Mouse (Mus musculus): ENCODE measurements around the gene Wdr66. TPM values are rescaled to one million over a fixed set of nuclear protein-coding genes. Genes with fewer than 3 reads are reported as not detected.

Gene Wdr66
- polyA plus RNA-seq, 1 experiment from 2014 or later, result 2.5 TPM

GRCm38 (mm10) chr5:123277342-123277701 is 25.4 kb downstream of the Wdr66 start:
- no peak overlapping the region for H3K4me3 ChIP-seq (ENCODE audit: low read depth, low read length)
- no peak overlapping the region for H3K9ac ChIP-seq (ENCODE audit: low read depth, low read length)
- no peaks in the 10 kb centered on the region for H3K27me3 ChIP-seq (replicated peaks; ENCODE audit: control insufficient read depth, insufficient read depth, low read length)
- H3K9me3 ChIP-seq (ENCODE audit: control insufficient read depth, low read length), result no peaks in the 10 kb centered on the region
- H3K4me2 ChIP-seq (ENCODE audit: low read depth, low read length), result no peak overlapping the region
- DNase-seq (ENCODE audit: low spot score), result peak; percentile 65
- 46% methylated on average over 7 of the region's 7 CpGs for WGBS
- H3K4me1 ChIP-seq (ENCODE audit: control insufficient read depth, insufficient read depth, low read length), result peaks cover 11% of the 10 kb centered on the region; the same call in 1 of the 2 replicates
- H3K27ac ChIP-seq (replicated peaks; ENCODE audit: low read depth, low read length), result no peak overlapping the region; the same call in 1 of the 2 replicates
- no peak for ATAC-seq (ENCODE audit: low read depth)
- H3K36me3 ChIP-seq (ENCODE audit: control insufficient read depth, insufficient read depth, low read length), result no peaks in the 10 kb centered on the region

- H3K4me2 ChIP-seq (ENCODE audit: low read depth, low read length), result no peak overlapping the region
- no peaks in the 10 kb centered on the region for H3K9me3 ChIP-seq (ENCODE audit: control insufficient read depth, low read length)
- ATAC-seq (ENCODE audit: low read depth) (no peak), DNase-seq (ENCODE audit: low spot score) (no peak)
- H3K27ac ChIP-seq (replicated peaks; ENCODE audit: low read depth, low read length), result no peak overlapping the region; the same call in 1 of the 2 replicates
- H3K9ac ChIP-seq (ENCODE audit: low read depth, low read length), result no peak overlapping the region
- H3K4me1 ChIP-seq (ENCODE audit: control insufficient read depth, insufficient read depth, low read length), result peaks cover 11% of the 10 kb centered on the region; the same call in 1 of the 2 replicates
- H3K27me3 ChIP-seq (replicated peaks; ENCODE audit: control insufficient read depth, insufficient read depth, low read length), result no peaks in the 10 kb centered on the region
- no peaks in the 10 kb centered on the region for H3K36me3 ChIP-seq (ENCODE audit: control insufficient read depth, insufficient read depth, low read length)
- 79% methylated on average over 4 of the region's 4 CpGs for WGBS
- no peak overlapping the region for H3K4me3 ChIP-seq (ENCODE audit: low read depth, low read length)
These were observed 25.8 kb downstream of the Wdr66 start for GRCm38 (mm10) chr5:123277704-123278103.

DNA sequence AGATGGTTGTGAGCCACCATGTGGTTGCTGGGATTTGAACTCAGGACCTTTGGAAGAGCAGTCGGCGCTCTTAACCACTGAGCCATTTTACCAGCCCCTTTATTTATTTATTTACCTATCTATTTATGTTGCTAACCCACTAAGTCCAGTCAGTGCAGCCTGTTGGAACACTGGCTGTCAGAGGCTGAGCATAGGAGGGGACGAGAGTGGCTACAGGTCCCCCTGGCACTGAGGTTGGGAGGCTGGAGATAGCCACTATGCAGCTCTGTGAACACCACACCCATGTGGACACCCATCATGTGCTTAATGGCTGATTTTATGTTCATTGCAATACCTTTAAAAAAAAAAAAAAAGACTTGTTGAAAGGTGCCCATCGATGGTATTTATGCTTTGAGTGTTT is 27.3 kb downstream of the Wdr66 start:
- Histone ChIP-seq H3K9me3 (ENCODE audit: control insufficient read depth, low read length) (no peaks in the 10 kb centered on the region), H3K27ac (replicated peaks; ENCODE audit: low read depth, low read length) (no peak overlapping the region), H3K9ac (ENCODE audit: low read depth, low read length) (no peak overlapping the region), H3K4me1 (ENCODE audit: control insufficient read depth, insufficient read depth, low read length) (peaks cover 11% of the 10 kb centered on the region; the same call in 1 of the 2 replicates), H3K27me3 (replicated peaks; ENCODE audit: control insufficient read depth, insufficient read depth, low read length) (no peaks in the 10 kb centered on the region), H3K36me3 (ENCODE audit: control insufficient read depth, insufficient read depth, low read length) (no peaks in the 10 kb centered on the region), H3K4me3 (ENCODE audit: low read depth, low read length) (no peak overlapping the region), H3K4me2 (ENCODE audit: low read depth, low read length) (0 out of 2 replicates have a peak overlapping the region, but pooled peaks have one; percentile 28)
- WGBS, result 80% methylated on average over 4 of the region's 4 CpGs
- DNase-seq (ENCODE audit: low spot score) (no peak), ATAC-seq (ENCODE audit: low read depth) (no peak)

DNA sequence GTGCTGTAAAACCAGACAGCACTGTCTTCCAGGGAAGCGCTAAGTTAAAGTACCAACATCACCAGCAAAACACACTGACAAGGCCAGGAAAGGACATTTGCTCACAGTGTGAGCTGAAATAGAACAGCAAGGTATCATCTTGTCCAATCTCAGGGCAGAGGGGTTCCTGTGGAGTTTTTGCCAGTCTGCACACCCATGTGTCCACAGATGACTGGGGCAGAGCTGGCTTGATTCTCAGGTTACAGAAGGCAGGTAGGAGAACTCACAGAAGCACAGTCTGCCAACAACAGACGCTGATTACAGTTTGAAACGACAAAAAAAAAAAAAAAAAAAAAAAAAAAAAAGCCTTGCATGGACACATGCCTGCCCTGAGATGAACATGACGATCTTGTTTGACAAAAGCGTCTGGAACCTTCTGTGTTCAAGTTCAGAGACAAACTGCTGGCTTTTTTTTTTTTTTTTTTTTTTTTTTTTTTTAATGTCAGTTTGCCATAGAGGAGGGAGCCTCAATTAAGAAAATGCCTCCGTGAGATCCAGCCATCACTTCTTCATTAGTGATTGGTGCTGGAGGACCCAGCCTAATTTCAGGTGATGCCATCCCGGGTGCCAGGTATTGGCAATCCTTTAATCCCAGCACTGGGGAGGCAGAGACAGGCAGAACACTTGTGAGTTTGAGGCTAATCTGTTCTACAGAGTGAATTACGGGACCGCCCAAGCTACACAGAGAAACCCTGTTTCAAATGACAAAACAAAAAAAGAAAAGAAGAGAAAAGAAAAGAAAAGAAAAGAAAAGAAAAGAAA is 29.6 kb downstream of the Wdr66 start:
- Histone ChIP-seq H3K27me3 (replicated peaks; ENCODE audit: control insufficient read depth, insufficient read depth, low read length) (no peaks in the 10 kb centered on the region), H3K9ac (ENCODE audit: low read depth, low read length) (no peak overlapping the region), H3K27ac (replicated peaks; ENCODE audit: low read depth, low read length) (no peak overlapping the region), H3K9me3 (ENCODE audit: control insufficient read depth, low read length) (no peaks in the 10 kb centered on the region), H3K4me1 (ENCODE audit: control insufficient read depth, insufficient read depth, low read length) (peaks cover 5% of the 10 kb centered on the region; the same call in 1 of the 2 replicates), H3K36me3 (ENCODE audit: control insufficient read depth, insufficient read depth, low read length) (no peaks in the 10 kb centered on the region), H3K4me3 (ENCODE audit: low read depth, low read length) (no peak overlapping the region), H3K4me2 (ENCODE audit: low read depth, low read length) (no peak overlapping the region)
- no peak for DNase-seq (ENCODE audit: low spot score)
- WGBS, result 70% methylated on average over 9 of the region's 9 CpGs
- ATAC-seq (ENCODE audit: low read depth), result no peak

- WGBS, result 40% methylated on average over 8 of the region's 8 CpGs
- DNase-seq (ENCODE audit: low spot score), result peak; percentile 9
- H3K27me3 ChIP-seq (replicated peaks; ENCODE audit: control insufficient read depth, insufficient read depth, low read length), result no peaks in the 10 kb centered on the region
- no peak overlapping the region for H3K9ac ChIP-seq (ENCODE audit: low read depth, low read length)
- H3K4me3 ChIP-seq (ENCODE audit: low read depth, low read length), result no peak overlapping the region
- no peaks in the 10 kb centered on the region for H3K36me3 ChIP-seq (ENCODE audit: control insufficient read depth, insufficient read depth, low read length)
- H3K4me1 ChIP-seq (ENCODE audit: control insufficient read depth, insufficient read depth, low read length), result no peaks in the 10 kb centered on the region
- H3K27ac ChIP-seq (replicated peaks; ENCODE audit: low read depth, low read length), result no peak overlapping the region
- ATAC-seq (ENCODE audit: low read depth), result no peak
- no peak overlapping the region for H3K4me2 ChIP-seq (ENCODE audit: low read depth, low read length)
- H3K9me3 ChIP-seq (ENCODE audit: control insufficient read depth, low read length), result no peaks in the 10 kb centered on the region
These were observed 33.3 kb downstream of the Wdr66 start for GRCm38 (mm10) chr5:123285174-123285573.

- no peaks in the 10 kb centered on the region for H3K27me3 ChIP-seq (replicated peaks; ENCODE audit: control insufficient read depth, insufficient read depth, low read length)
- ATAC-seq (ENCODE audit: low read depth) (no peak), DNase-seq (ENCODE audit: low spot score) (no peak)
- 82% methylated on average over 5 of the region's 5 CpGs for WGBS
- H3K27ac ChIP-seq (replicated peaks; ENCODE audit: low read depth, low read length), result no peak overlapping the region
- no peak overlapping the region for H3K4me2 ChIP-seq (ENCODE audit: low read depth, low read length)
- no peak overlapping the region for H3K4me3 ChIP-seq (ENCODE audit: low read depth, low read length)
- no peaks in the 10 kb centered on the region for H3K4me1 ChIP-seq (ENCODE audit: control insufficient read depth, insufficient read depth, low read length)
- H3K9ac ChIP-seq (ENCODE audit: low read depth, low read length), result no peak overlapping the region
- H3K36me3 ChIP-seq (ENCODE audit: control insufficient read depth, insufficient read depth, low read length), result no peaks in the 10 kb centered on the region
- no peaks in the 10 kb centered on the region for H3K9me3 ChIP-seq (ENCODE audit: control insufficient read depth, low read length)
These were observed 36.2 kb downstream of the Wdr66 start for GRCm38 (mm10) chr5:123288079-123288478.

DNA sequence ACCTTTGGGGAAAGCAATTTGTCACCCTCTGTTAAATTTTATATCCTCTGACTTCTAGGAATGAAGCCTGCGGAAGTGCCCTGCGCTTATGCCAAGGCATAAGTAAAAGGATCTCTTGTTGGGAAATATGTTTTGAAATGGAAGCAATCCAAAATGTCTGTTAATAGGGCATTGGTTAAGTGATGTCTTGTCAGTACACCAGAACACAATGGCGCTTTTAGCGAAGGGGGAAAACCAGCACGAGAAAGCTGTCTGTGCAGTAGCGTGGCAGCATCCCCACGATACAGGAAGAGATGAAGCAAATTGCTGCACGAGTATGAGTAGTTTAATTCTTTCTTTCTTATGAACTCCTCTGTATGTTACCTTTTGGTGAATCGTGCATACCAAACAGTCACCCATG is 42.8 kb downstream of the Wdr66 start:
- Histone ChIP-seq H3K27me3 (replicated peaks; ENCODE audit: control insufficient read depth, insufficient read depth, low read length) (no peaks in the 10 kb centered on the region), H3K27ac (replicated peaks; ENCODE audit: low read depth, low read length) (no peak overlapping the region), H3K4me3 (ENCODE audit: low read depth, low read length) (no peak overlapping the region), H3K9me3 (ENCODE audit: control insufficient read depth, low read length) (no peaks in the 10 kb centered on the region), H3K4me1 (ENCODE audit: control insufficient read depth, insufficient read depth, low read length) (no peaks in the 10 kb centered on the region), H3K4me2 (ENCODE audit: low read depth, low read length) (no peak overlapping the region), H3K36me3 (ENCODE audit: control insufficient read depth, insufficient read depth, low read length) (no peaks in the 10 kb centered on the region), H3K9ac (ENCODE audit: low read depth, low read length) (no peak overlapping the region)
- ATAC-seq (ENCODE audit: low read depth), result no peak
- WGBS, result 79% methylated on average over 9 of the region's 9 CpGs
- peak; percentile 50 for DNase-seq (ENCODE audit: low spot score)

DNA sequence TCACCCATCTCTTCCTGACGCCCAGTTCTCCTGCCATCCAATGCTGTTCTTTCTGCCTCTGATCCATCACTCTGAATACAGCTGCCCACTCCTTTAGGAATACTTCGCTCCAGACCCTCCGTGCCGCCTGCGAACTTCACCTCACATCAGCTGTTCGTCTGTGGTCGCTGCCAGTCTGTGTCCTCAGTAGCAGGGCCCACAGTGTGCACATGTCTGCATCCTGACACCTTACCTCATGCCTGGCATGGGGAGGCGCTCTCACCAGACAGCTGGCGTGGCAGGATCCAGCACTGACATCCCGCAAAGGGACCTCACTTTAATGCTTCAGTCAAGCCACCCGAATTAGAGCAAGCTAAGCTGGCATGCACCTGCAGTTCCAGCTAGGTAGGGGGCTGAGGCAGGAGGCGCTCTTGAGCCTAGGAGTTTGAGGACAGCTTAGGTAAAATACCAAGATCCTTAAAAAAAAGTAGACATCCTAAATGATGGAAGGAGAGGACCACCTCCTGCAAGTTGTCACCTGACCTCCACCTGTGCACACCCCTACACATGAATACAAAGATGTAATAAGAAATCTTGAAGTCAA is 44.4 kb downstream of the Wdr66 start:
- no peak for ATAC-seq (ENCODE audit: low read depth)
- Histone ChIP-seq H3K36me3 (ENCODE audit: control insufficient read depth, insufficient read depth, low read length) (no peaks in the 10 kb centered on the region), H3K27ac (replicated peaks; ENCODE audit: low read depth, low read length) (no peak overlapping the region), H3K4me2 (ENCODE audit: low read depth, low read length) (no peak overlapping the region), H3K9ac (ENCODE audit: low read depth, low read length) (no peak overlapping the region), H3K9me3 (ENCODE audit: control insufficient read depth, low read length) (no peaks in the 10 kb centered on the region), H3K4me3 (ENCODE audit: low read depth, low read length) (no peak overlapping the region), H3K4me1 (ENCODE audit: control insufficient read depth, insufficient read depth, low read length) (peaks cover 8% of the 10 kb centered on the region; the same call in 1 of the 2 replicates), H3K27me3 (replicated peaks; ENCODE audit: control insufficient read depth, insufficient read depth, low read length) (no peaks in the 10 kb centered on the region)
- WGBS, result 73% methylated on average over 12 of the region's 12 CpGs
- DNase-seq (ENCODE audit: low spot score), result peak; percentile 31
